Mouse (Mus musculus) C2C12 (cell line): ENCODE results near the gene Cul7.

Experiments used
- CEBPB ChIP-seq: IDR thresholded peaks from one replicate; pipeline ENCODE4 v1.6.1; 2011; ENCODE audit warnings: low read depth, mild to moderate bottlenecking, control low read depth, moderate library complexity
- CTCF ChIP-seq: IDR thresholded peaks from one replicate; pipeline ENCODE4 v1.5.1; 2011; ENCODE audit not compliant: control insufficient read depth, insufficient read depth, insufficient read length
- FOSL1 ChIP-seq: IDR thresholded peaks from one replicate; pipeline ENCODE4 v1.8.0; 2011; ENCODE audit warnings: mild to moderate bottlenecking, low read length; ENCODE audit not compliant: poor library complexity, insufficient read depth, severe bottlenecking
- MAX ChIP-seq: IDR thresholded peaks from one replicate; pipeline ENCODE4 v1.6.1; 2011; ENCODE audit warnings: mild to moderate bottlenecking, control low read depth
- MYOD1 ChIP-seq: IDR thresholded peaks from one replicate; pipeline ENCODE4 v1.6.1; 2011; ENCODE audit warnings: low read depth; ENCODE audit not compliant: control insufficient read depth, insufficient read length
- MYOG ChIP-seq: IDR thresholded peaks from one replicate; pipeline ENCODE4 v1.6.1; 2011; ENCODE audit not compliant: control insufficient read depth, insufficient read length; ENCODE audit errors: extremely low read depth
- USF1 ChIP-seq: IDR thresholded peaks from one replicate; pipeline ENCODE4 v1.6.1; 2011; ENCODE audit warnings: low read depth, mild to moderate bottlenecking, control low read depth, moderate library complexity

- TF ChIP-seq CTCF (no peak), MYOG (no peak), USF1 (no peak), MYOD1 (no peak), FOSL1 (no peak), MAX (no peak), CEBPB (no peak)
Measured at GRCm38 (mm10) chr17:46619683-46620357, 30.3 kb upstream of the Cul7 start.
